ENCODE assay signal across 8 mouse cellular contexts in genomic region chr13:25055111-25055554, GRCm38 (mm10). TPM values are rescaled to one million over a fixed set of nuclear protein-coding genes. Genes with fewer than 3 reads are reported as not detected.
DNase-seq lines count a peak whose midpoint lies in the region; ATAC-seq and TF ChIP-seq lines count a peak whose summit lies in the region.

No protein-coding gene starts in this region.

- peaks cover 16% of the 10 kb centered on the region for H3K9me3 ChIP-seq in heart, embryonic 13.5 days
- no peaks in the 10 kb centered on the region for H3K9me3 ChIP-seq in kidney, postnatal 0 days (replicated peaks; ENCODE audit: low read length)
- H3K9me3 ChIP-seq in limb, embryonic 15.5 days: no peaks in the 10 kb centered on the region
- no peaks in the 10 kb centered on the region for H3K9me3 ChIP-seq in midbrain, postnatal 0 days (ENCODE audit: low read length)

- no peak overlapping the region for H3K27ac ChIP-seq in heart, embryonic 13.5 days (replicated peaks)
- peak overlapping the region; percentile 67 for H3K27ac ChIP-seq in kidney, postnatal 0 days
- H3K27ac ChIP-seq in limb, embryonic 15.5 days: no peak overlapping the region
- H3K27ac ChIP-seq in midbrain, postnatal 0 days (ENCODE audit: low read depth, low read length): peak overlapping the region; percentile 4; the same call in 1 of the 2 replicates

- peaks cover 45% of the 10 kb centered on the region for H3K27me3 ChIP-seq in heart, embryonic 13.5 days (replicated peaks)
- H3K27me3 ChIP-seq in kidney, postnatal 0 days (ENCODE audit: insufficient read depth, low read length): no peaks in the 10 kb centered on the region
- H3K27me3 ChIP-seq in limb, embryonic 15.5 days: peaks cover 27% of the 10 kb centered on the region
- H3K27me3 ChIP-seq in midbrain, postnatal 0 days (ENCODE audit: insufficient read depth, low read length): no peaks in the 10 kb centered on the region

- peak overlapping the region; percentile 97 for H3K4me2 ChIP-seq in heart, embryonic 13.5 days
- H3K4me2 ChIP-seq in kidney, postnatal 0 days (ENCODE audit: low read length): peak overlapping the region; percentile 77
- H3K4me2 ChIP-seq in limb, embryonic 15.5 days: peak overlapping the region; percentile 95
- H3K4me2 ChIP-seq in midbrain, postnatal 0 days (ENCODE audit: low read depth, low read length, poor library complexity, severe bottlenecking): peak overlapping the region; percentile 93

- H3K4me3 ChIP-seq in heart, embryonic 13.5 days: peak overlapping the region; percentile 62
- peak overlapping the region; percentile 54 for H3K4me3 ChIP-seq in kidney, postnatal 0 days (replicated peaks; ENCODE audit: low read depth, low read length)
- peak overlapping the region; percentile 46 for H3K4me3 ChIP-seq in limb, embryonic 15.5 days
- peak overlapping the region; percentile 62 for H3K4me3 ChIP-seq in midbrain, postnatal 0 days (ENCODE audit: low read depth, low read length)

- H3K4me1 ChIP-seq in heart, embryonic 13.5 days: peaks cover 16% of the 10 kb centered on the region
- peaks cover 7% of the 10 kb centered on the region; the same call in 1 of the 2 replicates for H3K4me1 ChIP-seq in kidney, postnatal 0 days (replicated peaks; ENCODE audit: insufficient read depth, low read length)
- H3K4me1 ChIP-seq in limb, embryonic 15.5 days: peaks cover 16% of the 10 kb centered on the region
- H3K4me1 ChIP-seq in midbrain, postnatal 0 days (ENCODE audit: insufficient read depth, low read length): no peaks in the 10 kb centered on the region

- peak; percentile 58; the same call in 1 of the 2 replicates for ATAC-seq in heart, embryonic 13.5 days (ENCODE audit: extremely low read depth, insufficient number of reproducible peaks, low FRiP score, low TSS enrichment)
- ATAC-seq in kidney, postnatal 0 days (replicated peaks; ENCODE audit: low FRiP score, low read depth): peak; percentile 80
- no peak for ATAC-seq in limb, embryonic 15.5 days (ENCODE audit: insufficient number of reproducible peaks, low FRiP score, low TSS enrichment, low read depth)
- ATAC-seq in midbrain, postnatal 0 days (ENCODE audit: low FRiP score): peak; percentile 89

- H3K9ac ChIP-seq in heart, embryonic 13.5 days: peak overlapping the region; percentile 64
- H3K9ac ChIP-seq in kidney, postnatal 0 days (ENCODE audit: low read depth, low read length): peak overlapping the region; percentile 57
- H3K9ac ChIP-seq in limb, embryonic 15.5 days: no peak overlapping the region
- H3K9ac ChIP-seq in midbrain, postnatal 0 days (replicated peaks; ENCODE audit: low read length, poor library complexity, severe bottlenecking): 0 out of 2 replicates have a peak overlapping the region, but pooled peaks have one; percentile 54

- WGBS in heart, embryonic 13.5 days: under 1% methylated on average over 33 of the region's 35 CpGs
- WGBS in kidney, postnatal 0 days: under 1% methylated on average over 34 of the region's 35 CpGs
- WGBS in limb, embryonic 15.5 days: under 1% methylated on average over 31 of the region's 35 CpGs
- 0% methylated on average over 27 of the region's 35 CpGs for WGBS in midbrain, postnatal 0 days

- peak; percentile 61 for TF ChIP-seq CTCF in kidney, postnatal 0 days (IDR thresholded peaks at IDR 0.05; ENCODE audit: low read depth)
- peak; percentile 58 for TF ChIP-seq CTCF in midbrain, postnatal 0 days (IDR thresholded peaks at IDR 0.05)

- peak; percentile 70 for DNase-seq in ovary, adult 18-20 months (ENCODE audit: low spot score)
- DNase-seq in ovary, postnatal 10 days (ENCODE audit: low spot score): no peak
- peak; percentile 87 for DNase-seq in embryo, embryonic 9.5 days (ENCODE audit: extremely low spot score)
- DNase-seq in kidney, postnatal 0 days (ENCODE audit: low spot score): peak; percentile 74
- peak; percentile 77 for DNase-seq in midbrain, postnatal 0 days (ENCODE audit: low spot score)
- DNase-seq in testis, postnatal 10 days (ENCODE audit: low spot score): peak; percentile 77

- H3K36me3 ChIP-seq in heart, embryonic 13.5 days: no peaks in the 10 kb centered on the region
- no peaks in the 10 kb centered on the region for H3K36me3 ChIP-seq in kidney, postnatal 0 days (ENCODE audit: insufficient read depth, low read length)
- H3K36me3 ChIP-seq in limb, embryonic 15.5 days: no peaks in the 10 kb centered on the region
- H3K36me3 ChIP-seq in midbrain, postnatal 0 days (ENCODE audit: insufficient read depth, low read length): no peaks in the 10 kb centered on the region

RNA-seq across cellular contexts. Expression of gene Dcdc2a, which starts 0.7 kb away (rescaled TPM):
- polyA plus RNA-seq in heart, embryonic 13.5 days (2015; fragmentation: Nextera tagmentation; extraction: Ambion mirVana): 0.82 and 0.94 TPM in 2 replicates
- polyA plus RNA-seq in kidney, postnatal 0 days (2015; fragmentation: Nextera tagmentation; extraction: Ambion mirVana): 73.7 and 88.5 TPM in 2 replicates
- 0.31 and 0.45 TPM in 2 replicates for polyA plus RNA-seq in limb, embryonic 15.5 days (2015; fragmentation: Nextera tagmentation; extraction: Ambion mirVana)
- 1.5 and 3.8 TPM in 2 replicates for total RNA-seq in midbrain, postnatal 0 days (2014; rRNA removed)
- 6.3 and 8.0 TPM in 2 replicates for polyA plus RNA-seq in midbrain, postnatal 0 days (2015; fragmentation: Nextera tagmentation; extraction: Ambion mirVana)

RNA-seq across cellular contexts. Expression of gene Mrs2, which starts 35.0 kb away (rescaled TPM):
- 14.4 and 14.9 TPM in 2 replicates for polyA plus RNA-seq in heart, embryonic 13.5 days (2015; fragmentation: Nextera tagmentation; extraction: Ambion mirVana)
- 13.7 and 13.8 TPM in 2 replicates for polyA plus RNA-seq in kidney, postnatal 0 days (2015; fragmentation: Nextera tagmentation; extraction: Ambion mirVana)
- polyA plus RNA-seq in limb, embryonic 15.5 days (2015; fragmentation: Nextera tagmentation; extraction: Ambion mirVana): 12.9 and 15.2 TPM in 2 replicates
- total RNA-seq in midbrain, postnatal 0 days (2014; rRNA removed): 41.8 and 42.0 TPM in 2 replicates
- polyA plus RNA-seq in midbrain, postnatal 0 days (2015; fragmentation: Nextera tagmentation; extraction: Ambion mirVana): 10.9 and 13.0 TPM in 2 replicates

Comparison
In these comparisons a context has a peak if more than half of its experiments do, and no peak if none do; other contexts are left out.
1. H3K27ac ChIP-seq: peak in kidney, postnatal 0 days (single experiment) and midbrain, postnatal 0 days (single experiment); none in heart, embryonic 13.5 days (single experiment) and limb, embryonic 15.5 days (single experiment).
2. Peak in every context shown above with its lines, with median percentiles within 50 percentile points of each other: H3K4me2 ChIP-seq and H3K4me3 ChIP-seq.